Mouse (Mus musculus) urinary bladder, adult 2 months (tissue): ENCODE measurements around the gene Mon1b. TPM values are rescaled to one million over a fixed set of nuclear protein-coding genes. Genes with fewer than 3 reads are reported as not detected.

Experiments used
- DNase-seq: peaks from one replicate; pipeline ENCODE4 v3.0.0; 2022; ENCODE audit warnings: low spot score
- polyA plus RNA-seq: library from polyadenylated mRNA; depleted of rRNA; stranded (reverse); fragments of >200 nt; gene quantifications from 2 replicates; pipeline ENCODE4 v1.2.3, GENCODE M21; 2012; rRNA removed

Mon1b gene
- polyA plus RNA-seq = 3.9 and 7.5 TPM in 2 replicates

- peak; percentile 78 for DNase-seq
Measured at GRCm38 (mm10) chr8:113634670-113635591, at the start of gene Mon1b. Mon1b (plus strand) TSS chr8:113635587.

GRCm38 (mm10) chr8:113598401-113598800 is 37.0 kb upstream of the Mon1b start:
- DNase-seq = no peak

GRCm38 (mm10) chr8:113632634-113633033 is 2.8 kb upstream of the Mon1b start:
- no peak for DNase-seq

GRCm38 (mm10) chr8:113634161-113634560 is 1.2 kb upstream of the Mon1b start:
- DNase-seq = no peak

GRCm38 (mm10) chr8:113635592-113636279 is 349 bp downstream of the Mon1b start:
- DNase-seq = peak; percentile 98

- no peak for DNase-seq
Measured at GRCm38 (mm10) chr8:113636280-113636628, 867 bp downstream of the Mon1b start.

GRCm38 (mm10) chr8:113640357-113640756 is 5.0 kb downstream of the Mon1b start:
- no peak for DNase-seq

- no peak for DNase-seq
Measured at GRCm38 (mm10) chr8:113642926-113643325, 7.5 kb downstream of the Mon1b start, which contains the start of gene Syce1l. Syce1l (plus strand) TSS chr8:113643213.

- DNase-seq = no peak
Measured at GRCm38 (mm10) chr8:113643479-113644210, 8.3 kb downstream of the Mon1b start.

- DNase-seq = no peak
Measured at GRCm38 (mm10) chr8:113645220-113645619, 9.8 kb downstream of the Mon1b start.

- DNase-seq = no peak
Measured at GRCm38 (mm10) chr8:113652450-113652849, 17.1 kb downstream of the Mon1b start.

- DNase-seq = no peak
Measured at GRCm38 (mm10) chr8:113653151-113653550, 17.8 kb downstream of the Mon1b start.

- no peak for DNase-seq
Measured at GRCm38 (mm10) chr8:113656154-113656553, 20.8 kb downstream of the Mon1b start.

GRCm38 (mm10) chr8:113656681-113657298 is 21.4 kb downstream of the Mon1b start:
- DNase-seq = no peak

- no peak for DNase-seq
Measured at GRCm38 (mm10) chr8:113660128-113660527, 24.7 kb downstream of the Mon1b start.

GRCm38 (mm10) chr8:113664544-113664943 is 29.2 kb downstream of the Mon1b start:
- no peak for DNase-seq

- no peak for DNase-seq
Measured at GRCm38 (mm10) chr8:113665036-113665435, 29.6 kb downstream of the Mon1b start.

- no peak for DNase-seq
Measured at GRCm38 (mm10) chr8:113665951-113666350, 30.6 kb downstream of the Mon1b start.

- DNase-seq = no peak
Measured at GRCm38 (mm10) chr8:113666714-113667432, 31.5 kb downstream of the Mon1b start.

- DNase-seq = no peak
Measured at GRCm38 (mm10) chr8:113669924-113670323, 34.5 kb downstream of the Mon1b start.
